Mouse (Mus musculus): ENCODE results near the gene Slco2b1. TPM values are rescaled to one million over a fixed set of nuclear protein-coding genes. Genes with fewer than 3 reads are reported as not detected.

The Slco2b1 gene
- total RNA-seq, 1 experiment from 2014 or later: 31.9 TPM

- no peak for DNase-seq
These were observed 17.8 kb downstream of the Slco2b1 start for GRCm38 (mm10) chr7:99693387-99693786.

DNA sequence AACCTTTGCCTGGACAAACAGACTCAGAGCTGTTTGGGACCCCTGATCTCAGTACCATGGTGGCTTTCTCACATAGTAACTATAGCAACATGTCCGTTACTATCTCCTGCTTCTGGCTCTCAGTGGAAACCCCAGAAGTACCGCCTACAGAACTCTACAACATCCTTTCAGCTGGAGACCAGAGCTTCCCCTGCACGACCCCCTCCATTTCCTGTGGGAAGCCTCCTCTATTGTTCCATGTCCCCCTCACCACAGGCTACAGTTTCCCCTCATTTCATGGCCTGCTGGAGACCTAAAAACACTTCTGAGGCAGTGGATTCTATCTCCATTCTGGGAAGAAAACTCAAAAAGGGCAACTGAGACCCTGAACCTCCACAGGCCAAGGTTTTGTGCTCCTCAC lies 18.7 kb downstream of the Slco2b1 start:
- DNase-seq: no peak

DNA sequence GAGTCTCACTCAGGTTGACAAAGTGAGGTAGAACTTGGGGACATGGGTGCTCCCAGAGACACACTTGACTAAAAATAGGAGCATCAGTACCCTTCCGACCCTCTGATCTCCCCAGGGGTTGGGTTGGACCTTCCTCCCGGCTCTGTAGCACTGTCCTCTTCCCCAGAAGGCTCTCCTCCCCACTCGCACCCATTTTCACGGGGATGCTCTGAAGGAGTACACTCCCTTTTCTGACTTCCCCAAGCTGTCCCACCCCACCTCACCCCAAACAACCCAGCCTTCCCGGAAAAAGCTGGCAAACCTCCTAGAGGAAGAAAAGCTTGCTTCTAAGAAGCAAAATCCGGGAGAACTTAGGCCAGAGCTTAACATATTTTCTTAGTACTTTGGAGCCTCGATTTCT lies 20.3 kb downstream of the Slco2b1 start:
- DNase-seq: no peak

- no peak for DNase-seq
These were observed 27.1 kb downstream of the Slco2b1 start for GRCm38 (mm10) chr7:99684086-99684485.

DNA sequence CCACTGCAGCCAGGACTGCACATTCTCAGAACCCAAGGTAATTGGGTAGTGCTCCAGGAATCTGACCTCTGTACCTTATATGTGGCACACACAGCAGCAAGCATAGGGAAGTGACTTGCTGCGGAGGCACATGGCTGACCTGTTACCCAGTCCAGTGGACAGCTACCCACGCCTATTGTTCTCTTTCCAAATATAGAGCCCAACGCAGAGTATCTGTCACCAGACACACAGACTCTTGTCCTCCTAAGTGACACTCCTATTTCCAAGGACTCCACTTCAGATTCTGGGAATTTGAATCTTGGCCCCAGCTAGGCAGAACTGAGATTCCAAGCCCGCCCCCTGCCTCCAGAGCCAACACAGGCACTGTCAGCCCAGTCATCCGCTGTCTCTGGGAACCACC lies 30.4 kb downstream of the Slco2b1 start:
- no peak for DNase-seq

GRCm38 (mm10) chr7:99674890-99675289 lies 36.2 kb downstream of the Slco2b1 start:
- no peak for DNase-seq

- no peak for DNase-seq
These were observed 36.9 kb downstream of the Slco2b1 start for GRCm38 (mm10) chr7:99674209-99674608.

DNA sequence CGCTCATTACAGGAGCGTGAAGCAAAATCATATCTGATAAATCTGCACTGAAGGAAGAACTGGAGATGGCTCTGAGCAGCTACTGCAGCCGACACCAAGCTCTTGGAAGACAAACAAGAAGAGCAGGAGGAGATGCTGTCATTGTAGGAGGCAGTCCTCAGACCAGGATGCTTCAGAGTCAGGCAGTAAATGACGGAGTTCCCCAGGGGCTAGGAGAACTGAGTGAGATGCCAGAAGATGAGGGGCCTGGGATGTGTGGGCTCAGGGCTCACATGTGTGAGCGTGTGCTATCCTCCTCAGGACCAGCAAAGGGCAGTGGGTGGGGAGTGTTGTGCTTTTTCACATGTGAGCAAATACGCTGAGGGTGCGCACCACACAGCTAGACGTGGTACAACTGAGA lies 38.0 kb downstream of the Slco2b1 start:
- no peak for DNase-seq

GRCm38 (mm10) chr7:99671544-99672435 lies 39.4 kb downstream of the Slco2b1 start:
- no peak for DNase-seq

DNA sequence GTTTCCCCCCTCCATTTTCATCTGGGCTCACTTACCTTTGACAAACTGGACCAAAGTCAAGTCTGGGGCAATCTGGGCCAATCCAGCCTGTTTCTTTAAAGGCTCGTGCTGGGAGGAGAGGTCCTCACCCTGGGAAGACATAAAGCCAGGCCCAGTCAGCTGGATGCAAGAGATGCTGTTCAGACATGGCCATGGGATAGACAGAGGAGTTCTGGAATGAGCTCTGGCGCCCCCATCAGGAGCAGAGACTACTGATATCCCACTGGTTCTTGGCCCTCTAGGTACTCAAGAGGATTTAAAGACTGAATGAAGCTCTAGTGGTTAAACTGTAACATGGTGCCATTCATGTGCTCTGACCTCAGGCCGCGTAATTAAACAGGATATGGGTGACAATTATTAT lies 40.2 kb downstream of the Slco2b1 start:
- DNase-seq: no peak

DNA sequence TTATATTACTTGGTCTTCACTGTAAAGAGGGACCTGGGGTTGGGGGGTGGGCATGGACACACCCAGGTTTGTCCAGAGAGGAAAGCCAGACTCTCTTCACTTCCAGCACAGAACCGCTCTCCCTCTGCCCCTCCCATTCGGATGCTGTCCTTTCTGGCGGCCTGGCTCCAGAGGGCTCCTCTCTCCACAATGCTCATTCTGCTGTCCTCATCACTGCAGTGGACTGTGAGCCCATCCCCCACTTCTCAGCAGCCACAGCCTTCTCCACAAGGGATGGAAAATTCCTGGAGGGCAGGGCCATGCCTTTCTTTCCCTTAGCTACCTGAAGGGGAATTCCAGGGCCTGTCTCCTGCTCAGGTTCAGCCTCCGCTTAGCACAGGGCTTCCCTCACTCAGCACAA lies 42.3 kb downstream of the Slco2b1 start:
- DNase-seq: peak; percentile 65

- DNase-seq: no peak
These were observed 44.0 kb downstream of the Slco2b1 start for GRCm38 (mm10) chr7:99667096-99667495.

DNA sequence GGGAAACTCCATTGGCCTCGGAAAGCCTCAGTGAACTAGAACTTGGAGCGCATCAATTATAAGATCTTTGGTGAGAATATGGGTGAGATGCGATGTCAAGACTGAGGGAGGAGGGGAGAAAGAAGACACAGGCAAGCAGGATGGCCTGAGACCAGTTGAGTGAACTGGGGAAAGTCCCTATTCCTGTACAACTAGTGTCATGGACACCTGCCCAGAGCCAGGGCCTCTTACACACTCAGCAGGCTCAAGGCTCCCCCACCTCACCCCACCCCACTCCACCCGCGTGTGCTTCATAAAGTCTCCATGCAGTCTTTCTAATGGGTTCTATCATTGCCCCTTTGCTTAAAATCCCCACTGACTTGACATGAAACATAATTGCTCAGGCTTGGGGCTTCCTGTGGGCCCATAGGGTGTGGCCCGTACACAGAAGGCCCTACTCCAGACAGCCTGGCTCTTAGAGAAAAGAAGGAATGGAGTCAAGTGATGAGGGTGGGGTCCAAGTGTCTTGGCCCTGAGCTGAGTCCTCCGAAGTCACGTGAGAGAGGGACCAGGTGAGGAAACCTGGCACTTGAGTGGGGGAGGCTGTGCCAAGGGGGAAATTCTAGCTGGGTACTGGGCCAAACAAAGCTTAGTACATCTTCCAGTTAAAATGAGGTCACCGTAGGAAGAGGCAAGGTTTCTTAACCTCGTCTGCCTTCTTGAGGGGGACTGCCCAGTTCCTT lies 45.2 kb downstream of the Slco2b1 start:
- no peak for DNase-seq

DNA sequence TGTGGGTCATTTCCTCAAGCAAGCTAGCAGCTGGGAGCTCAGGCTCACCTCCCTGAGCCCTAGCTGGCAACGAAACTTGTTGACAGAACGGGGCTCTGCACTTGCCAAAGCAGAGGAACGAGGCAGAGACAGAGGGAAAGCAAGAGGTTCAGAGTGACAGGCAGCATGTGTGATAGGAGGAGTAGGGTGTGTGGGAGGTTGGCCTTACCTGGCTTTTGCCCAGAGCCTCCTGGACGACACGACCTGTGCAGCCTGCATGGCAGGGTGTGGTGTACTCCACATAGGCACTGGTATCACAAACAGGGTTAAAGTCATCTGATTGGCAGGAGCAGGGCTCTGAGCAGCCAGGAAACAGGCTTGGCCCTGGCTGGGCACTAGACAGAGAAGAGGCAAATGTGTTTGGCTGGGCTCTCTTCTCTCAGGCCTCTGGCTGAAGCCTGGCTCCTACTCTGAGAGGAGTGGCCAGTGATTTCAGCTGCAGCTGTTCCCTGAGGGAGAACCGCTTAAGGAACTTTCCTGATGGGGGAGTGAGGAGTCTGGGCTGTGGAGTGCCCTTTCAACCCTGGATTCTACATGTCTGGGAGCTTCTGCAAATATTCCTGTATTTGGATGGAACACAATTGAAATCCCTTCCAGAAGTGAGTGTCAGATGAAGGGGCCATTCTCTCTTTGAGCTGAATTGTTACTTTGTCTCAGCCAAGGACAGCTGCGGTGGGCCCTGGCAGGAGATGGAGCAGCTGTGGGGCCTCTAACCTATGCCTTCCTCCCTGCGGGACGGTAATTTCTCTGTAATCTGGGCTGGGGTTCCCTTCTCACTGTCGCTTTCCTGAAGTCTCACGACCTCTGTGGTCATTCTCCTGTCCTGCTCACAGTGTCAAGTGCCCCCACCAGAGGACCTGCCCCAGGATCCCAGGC lies 46.3 kb downstream of the Slco2b1 start:
- peak; percentile 26 for DNase-seq

- no peak for DNase-seq
These were observed 47.5 kb downstream of the Slco2b1 start for GRCm38 (mm10) chr7:99663507-99664220.

- DNase-seq: no peak
These were observed 48.8 kb downstream of the Slco2b1 start for GRCm38 (mm10) chr7:99662311-99662710.

GRCm38 (mm10) chr7:99661571-99662230 lies 49.4 kb downstream of the Slco2b1 start:
- peak; percentile 23 for DNase-seq

- DNase-seq: no peak
These were observed 50.1 kb downstream of the Slco2b1 start for GRCm38 (mm10) chr7:99661071-99661470.

- peak; percentile 87 for DNase-seq
These were observed 51.6 kb downstream of the Slco2b1 start for GRCm38 (mm10) chr7:99659379-99660029.

GRCm38 (mm10) chr7:99654244-99654643 lies 56.9 kb downstream of the Slco2b1 start:
- DNase-seq: no peak

DNA sequence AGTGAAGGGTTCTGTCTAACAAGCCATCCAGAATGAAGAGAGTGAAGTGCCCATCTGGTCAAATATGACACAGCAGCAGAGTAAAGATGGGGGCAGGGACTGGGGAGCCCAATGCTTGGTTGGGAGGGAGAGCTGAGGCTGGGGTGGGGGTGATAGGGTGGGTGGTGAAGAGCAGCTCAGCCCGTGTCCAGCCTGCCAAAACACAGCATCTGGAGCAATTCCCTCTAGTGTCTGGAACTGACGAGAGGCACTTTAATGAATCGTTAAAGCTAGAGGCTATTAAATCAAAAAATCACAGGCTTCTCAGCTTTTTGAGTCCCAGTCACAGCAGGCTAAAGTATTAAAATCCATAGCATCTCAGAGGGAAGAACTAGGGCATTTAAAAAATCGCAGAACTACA lies 61.6 kb downstream of the Slco2b1 start:
- DNase-seq: no peak

Data from adrenal gland, postnatal 25 days (tissue).